Mouse (Mus musculus): ENCODE data around the gene Dedd2. TPM values are rescaled to one million over a fixed set of nuclear protein-coding genes. Genes with fewer than 3 reads are reported as not detected.

The Dedd2 gene
- polyA plus RNA-seq, 1 experiment from 2014 or later: 15.2 TPM

DNA sequence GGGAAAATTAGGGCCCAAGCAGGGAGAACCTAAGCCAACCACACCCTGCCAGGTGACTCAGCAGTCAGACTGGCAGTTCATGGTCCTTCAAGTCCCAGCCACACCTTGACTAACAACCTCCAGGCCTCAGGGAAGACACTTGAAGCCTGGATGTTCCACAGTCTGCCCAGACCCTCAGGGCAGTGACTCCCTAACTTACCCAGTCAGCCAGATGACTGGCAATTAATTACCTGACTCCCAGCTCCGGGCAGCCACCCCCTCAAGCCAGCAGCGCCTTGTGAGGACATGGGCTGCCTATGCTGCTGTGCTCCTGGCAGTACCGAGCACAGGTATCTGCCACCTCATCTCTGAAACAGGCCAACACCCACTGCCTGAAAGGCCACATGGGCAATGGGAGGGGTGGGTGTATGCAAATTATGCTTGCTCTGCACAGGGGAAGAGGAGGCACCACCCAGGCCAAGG, 11.2 kb downstream of the Dedd2 start:
- peaks cover 5% of the 10 kb centered on the region; the same call in 1 of the 2 replicates for H3K4me1 ChIP-seq
- H3K27me3 ChIP-seq (replicated peaks): no peaks in the 10 kb centered on the region
- 64% methylated on average over 3 of the region's 3 CpGs for WGBS
- no peaks in the 10 kb centered on the region for H3K9me3 ChIP-seq
- H3K36me3 ChIP-seq: 0 out of 2 replicates have a peak, but pooled peaks cover 7% of the 10 kb centered on the region
- H3K4me3 ChIP-seq (replicated peaks): no peak overlapping the region
- H3K27ac ChIP-seq: peak overlapping the region; percentile 23; the same call in 1 of the 2 replicates
- H3K4me2 ChIP-seq: no peak overlapping the region
- H3K9ac ChIP-seq: no peak overlapping the region
- ATAC-seq (ENCODE audit: insufficient read depth, low FRiP score, low read depth): peak; percentile 51; the same call in 1 of the 2 replicates

DNA sequence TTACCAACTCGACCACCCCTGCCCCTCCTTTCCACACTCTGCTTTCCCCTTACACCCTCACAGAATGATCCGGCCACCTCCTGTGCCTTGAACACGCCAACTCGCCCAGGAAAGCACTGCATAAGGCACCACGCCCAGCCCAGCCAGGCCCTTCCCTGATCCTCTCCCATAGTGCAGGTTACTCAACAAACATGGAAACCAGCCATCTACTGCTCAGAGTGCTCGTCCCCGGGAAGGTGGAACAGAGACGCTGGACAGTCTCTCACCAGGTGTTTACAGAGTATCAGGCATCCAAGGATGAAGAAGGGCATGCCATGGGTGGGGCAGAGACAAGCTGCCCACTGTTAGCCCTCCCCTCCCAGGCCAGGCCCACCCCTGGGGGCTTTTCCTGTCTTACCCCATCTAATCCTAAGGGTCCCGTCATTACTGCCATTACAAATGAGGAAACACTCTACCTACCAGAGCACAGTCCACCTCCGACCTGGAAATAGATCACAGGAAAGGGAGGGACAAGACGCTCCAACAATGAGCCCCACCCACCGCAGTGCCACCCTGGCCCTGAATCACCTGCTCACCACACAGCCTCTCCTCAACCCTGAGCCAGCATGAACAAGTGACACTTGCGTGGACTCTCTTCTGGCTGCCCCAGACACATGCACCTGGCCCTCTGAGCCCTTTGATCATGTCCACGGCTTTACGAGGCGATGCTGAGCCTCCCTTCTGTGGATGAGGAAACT, 14.2 kb downstream of the Dedd2 start:
- Histone ChIP-seq H3K4me2 (no peak overlapping the region), H3K36me3 (0 out of 2 replicates have a peak, but pooled peaks cover 9% of the 10 kb centered on the region), H3K27me3 (replicated peaks) (no peaks in the 10 kb centered on the region), H3K27ac (no peak overlapping the region), H3K4me1 (peaks cover 5% of the 10 kb centered on the region; the same call in 1 of the 2 replicates), H3K9me3 (no peaks in the 10 kb centered on the region), H3K9ac (no peak overlapping the region), H3K4me3 (replicated peaks) (no peak overlapping the region)
- WGBS: 80% methylated on average over 16 of the region's 16 CpGs
- no peak for ATAC-seq (ENCODE audit: insufficient read depth, low FRiP score, low read depth)

DNA sequence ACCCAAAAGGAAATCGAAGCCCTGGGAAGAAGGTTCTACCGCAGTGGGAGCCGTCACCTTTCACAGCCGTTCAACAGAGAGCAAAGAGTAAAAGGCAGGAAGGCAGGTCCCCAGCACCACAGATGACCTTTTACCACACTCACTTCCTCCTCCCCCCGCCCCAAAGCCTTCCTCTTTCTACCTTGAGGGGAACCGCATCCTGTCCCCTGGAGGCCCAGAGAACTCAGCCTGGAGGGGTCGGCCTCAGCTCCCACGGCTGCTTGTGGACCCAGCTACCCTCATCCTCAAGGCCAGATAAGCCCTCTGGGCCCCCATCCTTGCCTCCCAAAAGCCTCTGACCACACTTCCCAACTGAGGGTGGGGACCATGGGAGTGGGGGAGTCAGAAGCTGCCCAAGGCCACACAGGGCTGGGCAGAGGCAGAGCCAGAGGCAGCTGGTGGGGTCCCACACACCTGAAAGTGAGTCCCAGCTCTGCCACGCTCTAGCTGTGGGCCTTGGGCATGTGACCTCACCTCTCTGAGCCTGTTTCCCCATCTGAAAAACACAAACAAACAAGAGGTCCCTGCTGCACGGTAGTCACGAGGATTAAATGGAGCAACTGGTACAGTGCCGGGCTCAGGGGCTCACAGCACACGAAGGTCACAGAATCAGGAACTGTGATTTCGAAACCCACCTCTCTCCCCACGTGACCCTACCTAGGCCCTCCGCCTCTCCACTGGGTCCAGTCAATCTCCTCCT, 14.9 kb downstream of the Dedd2 start:
- H3K9ac ChIP-seq: no peak overlapping the region
- H3K4me3 ChIP-seq (replicated peaks): no peak overlapping the region
- H3K36me3 ChIP-seq: 0 out of 2 replicates have a peak, but pooled peaks cover 9% of the 10 kb centered on the region
- H3K4me1 ChIP-seq: peaks cover 5% of the 10 kb centered on the region; the same call in 1 of the 2 replicates
- H3K27me3 ChIP-seq (replicated peaks): no peaks in the 10 kb centered on the region
- no peak for ATAC-seq (ENCODE audit: insufficient read depth, low FRiP score, low read depth)
- WGBS: 71% methylated on average over 16 of the region's 16 CpGs
- no peak overlapping the region for H3K4me2 ChIP-seq
- H3K9me3 ChIP-seq: no peaks in the 10 kb centered on the region
- H3K27ac ChIP-seq: 0 out of 2 replicates have a peak overlapping the region, but pooled peaks have one; percentile 22

DNA sequence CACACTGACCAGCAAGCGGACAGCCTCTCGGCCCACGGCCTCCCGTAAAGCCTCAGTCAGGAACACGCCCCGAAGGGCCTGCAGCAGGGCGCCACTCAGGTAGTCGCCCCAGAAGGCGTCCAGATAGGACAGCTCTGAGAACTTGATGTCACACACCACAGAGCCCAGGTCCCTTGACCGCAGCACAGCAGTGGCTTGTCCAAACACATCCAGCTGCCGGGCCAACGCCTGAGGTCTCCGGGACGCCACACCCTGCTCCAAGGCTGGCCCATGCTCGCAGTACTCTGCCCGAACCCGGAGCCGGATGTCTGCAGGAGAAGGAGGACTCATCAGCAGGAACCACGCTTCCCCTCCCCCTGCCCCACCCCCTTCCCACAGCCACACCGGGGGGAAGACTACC, 16.8 kb downstream of the Dedd2 start:
- WGBS: 82% methylated on average over 19 of the region's 20 CpGs
- Histone ChIP-seq H3K27me3 (replicated peaks) (no peaks in the 10 kb centered on the region), H3K9me3 (no peaks in the 10 kb centered on the region), H3K4me1 (peaks cover 5% of the 10 kb centered on the region; the same call in 1 of the 2 replicates), H3K36me3 (0 out of 2 replicates have a peak, but pooled peaks cover 9% of the 10 kb centered on the region), H3K4me3 (replicated peaks) (no peak overlapping the region), H3K9ac (no peak overlapping the region), H3K4me2 (no peak overlapping the region), H3K27ac (no peak overlapping the region)
- no peak for ATAC-seq (ENCODE audit: insufficient read depth, low FRiP score, low read depth)

DNA sequence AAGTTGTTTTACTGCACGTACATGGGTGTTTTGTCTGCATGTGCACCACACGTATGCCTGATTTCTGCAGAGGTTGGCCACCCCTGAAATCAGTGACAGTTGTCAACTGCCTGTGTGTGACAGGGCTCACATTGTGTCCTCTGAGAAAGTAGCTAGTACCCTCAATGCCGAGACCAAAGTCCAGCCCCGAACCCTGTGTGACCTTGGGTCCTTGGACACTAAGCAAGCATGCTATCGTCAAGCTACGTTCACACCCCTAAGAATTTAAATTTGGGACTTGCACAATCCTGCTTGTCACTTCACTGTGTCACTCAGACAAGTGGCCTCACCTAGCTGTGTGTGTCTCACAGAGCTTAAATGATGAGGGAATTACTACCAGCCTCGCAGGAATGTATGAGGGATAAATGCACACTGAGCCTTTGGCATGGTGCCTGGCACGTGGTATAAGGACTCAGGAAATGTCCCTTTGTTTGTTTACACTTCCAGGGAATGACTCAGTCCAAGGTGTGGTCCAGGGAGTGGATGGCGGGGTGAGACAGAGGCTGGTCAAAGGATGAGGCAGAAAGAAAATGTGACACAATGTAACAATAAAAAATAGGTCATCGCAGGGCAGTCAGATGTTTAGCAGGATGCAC, 22.9 kb downstream of the Dedd2 start:
- Histone ChIP-seq H3K27ac (no peak overlapping the region), H3K27me3 (replicated peaks) (no peaks in the 10 kb centered on the region), H3K9me3 (no peaks in the 10 kb centered on the region), H3K9ac (no peak overlapping the region), H3K4me1 (peaks cover 7% of the 10 kb centered on the region; the same call in 1 of the 2 replicates), H3K4me3 (replicated peaks) (no peak overlapping the region), H3K36me3 (no peaks in the 10 kb centered on the region), H3K4me2 (0 out of 2 replicates have a peak overlapping the region, but pooled peaks have one; percentile 11)
- WGBS: 50% methylated on average over 10 of the region's 10 CpGs
- ATAC-seq (ENCODE audit: insufficient read depth, low FRiP score, low read depth): peak; percentile 77

DNA sequence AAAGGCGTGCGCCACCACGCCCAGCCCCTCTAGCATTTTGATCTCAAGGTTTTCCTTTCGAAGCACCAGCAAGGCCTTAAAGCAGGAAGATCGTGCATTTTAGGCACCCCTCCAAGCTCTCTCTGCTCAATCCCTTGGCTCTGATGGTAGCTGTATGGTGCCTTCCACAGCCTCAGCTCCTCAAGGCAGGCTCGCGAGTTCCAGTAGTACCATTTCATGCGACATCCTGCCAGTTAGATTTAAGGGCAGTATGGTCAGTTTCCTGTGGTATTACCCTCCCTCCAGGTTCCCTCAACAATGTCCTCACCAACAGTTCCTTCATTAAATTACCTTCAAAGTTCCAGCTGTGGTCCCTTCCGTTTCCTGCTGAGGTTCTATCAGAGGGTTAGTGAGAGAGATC, 24.3 kb downstream of the Dedd2 start:
- H3K27me3 ChIP-seq (replicated peaks): no peaks in the 10 kb centered on the region
- no peak overlapping the region for H3K27ac ChIP-seq
- H3K9ac ChIP-seq: no peak overlapping the region
- H3K4me3 ChIP-seq (replicated peaks): no peak overlapping the region
- no peak for ATAC-seq (ENCODE audit: insufficient read depth, low FRiP score, low read depth)
- no peaks in the 10 kb centered on the region for H3K36me3 ChIP-seq
- 83% methylated on average over 9 of the region's 9 CpGs for WGBS
- no peaks in the 10 kb centered on the region for H3K9me3 ChIP-seq
- no peak overlapping the region for H3K4me2 ChIP-seq
- H3K4me1 ChIP-seq: peaks cover 7% of the 10 kb centered on the region; the same call in 1 of the 2 replicates

DNA sequence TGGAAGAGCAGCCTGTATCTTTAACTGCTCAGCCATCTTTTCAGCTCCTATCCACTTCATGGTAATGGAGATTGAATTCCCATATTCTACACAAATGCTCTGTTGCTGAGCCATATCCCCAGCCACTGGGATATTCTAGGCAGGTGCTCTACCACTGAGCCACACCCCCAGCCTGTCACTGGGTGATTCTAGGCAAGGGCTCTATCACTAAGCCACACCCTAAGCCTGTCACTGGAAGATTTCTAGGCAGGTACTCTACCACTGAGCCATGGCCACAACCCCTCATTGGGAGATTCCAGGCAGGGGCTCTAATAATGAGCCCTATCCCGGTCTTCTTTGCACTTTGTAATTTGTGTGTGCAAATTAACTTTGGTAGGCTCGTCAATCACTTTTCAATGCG, 25.3 kb downstream of the Dedd2 start:
- no peak overlapping the region for H3K4me2 ChIP-seq

DNA sequence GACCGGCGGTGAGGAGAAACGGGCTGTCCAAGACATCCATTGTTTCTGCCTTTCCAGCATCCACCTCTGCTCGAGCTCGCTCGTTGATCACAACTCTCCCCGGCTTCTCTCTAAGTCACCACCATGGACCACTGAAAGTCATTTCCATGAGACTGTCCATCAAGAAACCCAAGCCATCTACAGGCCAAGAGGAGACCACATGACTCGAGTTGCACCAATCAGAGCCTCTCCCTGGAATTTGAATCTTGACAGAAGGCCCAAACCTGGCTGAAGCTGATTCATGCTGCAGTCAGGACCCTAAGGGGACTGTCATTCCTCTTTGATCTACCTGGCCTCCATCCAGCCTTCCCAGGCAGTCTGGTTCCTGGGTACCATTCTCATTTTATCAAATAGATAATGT, 28.3 kb downstream of the Dedd2 start:
- H3K4me1 ChIP-seq: no peaks in the 10 kb centered on the region
- H3K9ac ChIP-seq: no peak overlapping the region
- no peak for ATAC-seq (ENCODE audit: insufficient read depth, low FRiP score, low read depth)
- H3K36me3 ChIP-seq: no peaks in the 10 kb centered on the region
- no peaks in the 10 kb centered on the region for H3K27me3 ChIP-seq (replicated peaks)
- no peak overlapping the region for H3K4me3 ChIP-seq (replicated peaks)
- WGBS: 74% methylated on average over 8 of the region's 8 CpGs
- H3K27ac ChIP-seq: no peak overlapping the region
- H3K4me2 ChIP-seq: no peak overlapping the region
- no peaks in the 10 kb centered on the region for H3K9me3 ChIP-seq

More for the DNA sequence above, 25.3 kb downstream of the Dedd2 start:
- Histone ChIP-seq H3K4me3 (replicated peaks) (no peak overlapping the region), H3K4me1 (peaks cover 7% of the 10 kb centered on the region; the same call in 1 of the 2 replicates), H3K9me3 (no peaks in the 10 kb centered on the region), H3K27me3 (replicated peaks) (no peaks in the 10 kb centered on the region), H3K36me3 (no peaks in the 10 kb centered on the region), H3K9ac (no peak overlapping the region), H3K27ac (no peak overlapping the region)
- peak; percentile 77; the same call in 1 of the 2 replicates for ATAC-seq (ENCODE audit: insufficient read depth, low FRiP score, low read depth)
- 63% methylated on average over 3 of the region's 3 CpGs for WGBS

DNA sequence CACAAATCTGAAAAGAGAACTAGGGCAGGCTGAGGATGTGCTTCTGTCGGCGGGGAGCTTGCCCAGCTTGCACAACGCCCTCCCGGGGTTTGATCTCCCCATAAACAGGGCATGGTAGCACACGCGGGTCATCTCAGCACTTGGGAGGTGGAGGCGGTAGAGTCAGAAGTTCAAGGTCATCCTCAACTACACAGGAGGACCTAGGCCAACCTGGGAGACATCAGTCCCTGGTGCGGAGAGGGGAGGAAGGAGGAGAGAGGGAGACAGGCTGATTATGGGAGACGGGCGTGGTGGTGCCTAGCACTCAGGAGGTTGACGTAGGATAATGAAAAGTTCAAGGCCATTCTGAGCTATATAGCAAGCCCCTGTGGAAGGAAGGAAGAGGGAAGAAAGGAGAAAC, 29.6 kb downstream of the Dedd2 start:
- Histone ChIP-seq H3K9ac (no peak overlapping the region), H3K4me3 (replicated peaks) (no peak overlapping the region), H3K9me3 (no peaks in the 10 kb centered on the region), H3K36me3 (no peaks in the 10 kb centered on the region), H3K4me2 (no peak overlapping the region), H3K4me1 (no peaks in the 10 kb centered on the region), H3K27me3 (replicated peaks) (no peaks in the 10 kb centered on the region), H3K27ac (no peak overlapping the region)
- ATAC-seq (ENCODE audit: insufficient read depth, low FRiP score, low read depth): no peak
- WGBS: 84% methylated on average over 11 of the region's 11 CpGs

DNA sequence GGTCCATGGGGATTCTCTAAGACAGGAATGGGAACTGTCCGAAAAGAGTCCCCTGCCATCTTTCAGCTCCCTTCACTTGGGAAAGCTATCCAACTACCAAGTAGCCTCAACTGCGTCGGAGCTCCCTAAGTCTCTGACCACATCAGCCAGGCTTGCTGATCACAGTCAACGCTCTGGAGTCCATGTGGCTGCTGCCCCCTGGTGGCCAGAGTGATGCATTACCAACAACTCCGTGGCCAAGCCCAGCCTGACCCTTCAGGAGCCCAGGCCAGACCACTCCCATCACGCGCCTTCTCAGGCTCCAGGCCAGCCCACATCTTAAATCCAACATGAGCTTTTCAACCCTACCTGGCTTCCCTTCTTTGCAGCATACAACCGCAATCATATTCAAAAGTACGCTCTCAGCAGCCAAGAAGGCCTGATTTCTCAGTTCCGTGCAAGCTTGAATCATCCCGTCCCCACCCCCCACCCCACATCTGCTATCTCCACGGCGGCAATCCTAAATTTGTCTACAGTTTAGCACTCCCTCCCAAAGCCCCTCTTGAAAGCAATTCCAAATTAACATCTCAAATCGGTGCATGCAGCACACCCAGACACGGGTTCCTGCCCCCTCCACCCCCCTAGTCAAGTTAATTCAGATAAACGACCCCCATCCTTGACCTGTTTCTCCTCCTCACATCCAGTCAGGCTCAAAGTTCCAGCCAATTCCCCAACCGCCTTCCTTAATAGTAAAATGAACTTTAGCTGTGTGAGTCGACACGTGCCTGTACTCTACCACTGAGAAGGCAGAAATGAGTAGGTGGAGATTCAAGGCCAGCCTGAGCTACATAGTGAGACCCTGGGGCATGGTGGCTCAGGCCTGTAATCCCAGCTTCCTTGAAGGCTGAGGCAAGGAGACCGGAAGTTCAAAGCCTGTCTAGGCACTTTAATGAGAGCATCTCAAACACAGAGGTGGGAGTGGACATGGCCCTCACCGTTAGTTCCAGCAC, 32.5 kb downstream of the Dedd2 start:
- H3K27me3 ChIP-seq (replicated peaks): peaks cover 14% of the 10 kb centered on the region
- H3K9ac ChIP-seq: no peak overlapping the region
- H3K9me3 ChIP-seq: no peaks in the 10 kb centered on the region
- no peak overlapping the region for H3K27ac ChIP-seq
- H3K4me3 ChIP-seq (replicated peaks): no peak overlapping the region
- H3K4me1 ChIP-seq: no peaks in the 10 kb centered on the region
- ATAC-seq (ENCODE audit: insufficient read depth, low FRiP score, low read depth): peak; percentile 68
- no peak overlapping the region for H3K4me2 ChIP-seq
- no peaks in the 10 kb centered on the region for H3K36me3 ChIP-seq
- WGBS: 28% methylated on average over 21 of the region's 21 CpGs

DNA sequence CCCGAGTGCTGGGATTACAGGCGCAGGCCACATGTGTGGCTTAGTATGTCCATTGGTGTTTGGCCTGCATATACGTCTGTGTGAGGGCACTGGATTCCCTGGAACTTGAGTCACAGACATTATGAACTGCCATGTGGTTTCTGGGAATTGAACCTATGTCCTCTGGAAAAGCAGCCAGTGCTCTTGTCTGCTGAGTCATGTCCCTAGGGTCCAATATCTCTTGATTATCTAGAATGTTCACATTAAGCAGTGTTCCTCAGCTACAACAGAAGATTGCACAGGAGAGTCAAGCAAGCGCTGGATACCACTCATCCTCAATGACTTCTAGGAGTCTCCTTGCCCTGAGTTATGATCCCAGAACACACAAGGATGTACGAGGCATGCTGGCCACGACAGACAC, 36.3 kb downstream of the Dedd2 start:
- Histone ChIP-seq H3K4me1 (peaks cover 5% of the 10 kb centered on the region; the same call in 1 of the 2 replicates), H3K4me3 (replicated peaks) (no peak overlapping the region), H3K4me2 (no peak overlapping the region), H3K9me3 (no peaks in the 10 kb centered on the region), H3K36me3 (no peaks in the 10 kb centered on the region), H3K9ac (no peak overlapping the region), H3K27ac (no peak overlapping the region), H3K27me3 (replicated peaks) (peaks cover 48% of the 10 kb centered on the region)
- 75% methylated on average over 6 of the region's 6 CpGs for WGBS
- no peak for ATAC-seq (ENCODE audit: insufficient read depth, low FRiP score, low read depth)
